Mouse (Mus musculus) forebrain, embryonic 10.5 days (tissue): Measurements from ENCODE around the gene Rfx4. TPM values are rescaled to one million over a fixed set of nuclear protein-coding genes. Genes with fewer than 3 reads are reported as not detected.

ENCODE experiments used
- DNase-seq: peaks from one replicate; pipeline ENCODE4 v3.0.0-alpha.2; 2017; ENCODE audit warnings: low spot score; ENCODE audit errors: extremely low spot score
- H3K27ac ChIP-seq: fragments of 300-500 bp; sonication (generic); 2 replicates; pipeline ENCODE4 v1.5.1; 2016; ENCODE audit warnings: mild to moderate bottlenecking
- H3K27me3 ChIP-seq: fragments of 300-500 bp; sonication (generic); 2 replicates; pipeline ENCODE4 v1.6.1; 2016; ENCODE audit warnings: mild to moderate bottlenecking; ENCODE audit not compliant: poor library complexity, severe bottlenecking
- H3K36me3 ChIP-seq: fragments of 300-500 bp; sonication (generic); replicated peaks from 2 replicates; pipeline ENCODE4 v1.6.1; 2016; ENCODE audit warnings: mild to moderate bottlenecking, moderate library complexity
- H3K4me1 ChIP-seq: fragments of 300-500 bp; sonication (generic); 2 replicates; pipeline ENCODE4 v1.6.1; 2016
- H3K4me3 ChIP-seq: fragments of 300-500 bp; sonication (generic); 2 replicates; pipeline ENCODE4 v1.5.1; 2016; ENCODE audit warnings: mild to moderate bottlenecking, moderate library complexity
- H3K9me3 ChIP-seq: fragments of 300-500 bp; sonication (generic); 2 replicates; pipeline ENCODE4 v1.6.1; 2016; ENCODE audit warnings: mild to moderate bottlenecking, moderate library complexity
- WGBS: fragments of 180-500 bp; shearing (Covaris S2); methylation state at CpG from one replicate; pipeline ENCODE4 v1.1.7; 2016; 5-methylcytosine and 5-hydroxymethylcytosine counted together
- polyA plus RNA-seq: library from polyadenylated mRNA; unstranded; fragments of >200 nt; fragmentation: Nextera tagmentation; extraction: Ambion mirVana; gene quantifications from 2 replicates; pipeline ENCODE4 v1.2.1, GENCODE M21; 2016

Rfx4 gene
- polyA plus RNA-seq, 1 experiment from 2014 or later = 26.1 TPM

DNA sequence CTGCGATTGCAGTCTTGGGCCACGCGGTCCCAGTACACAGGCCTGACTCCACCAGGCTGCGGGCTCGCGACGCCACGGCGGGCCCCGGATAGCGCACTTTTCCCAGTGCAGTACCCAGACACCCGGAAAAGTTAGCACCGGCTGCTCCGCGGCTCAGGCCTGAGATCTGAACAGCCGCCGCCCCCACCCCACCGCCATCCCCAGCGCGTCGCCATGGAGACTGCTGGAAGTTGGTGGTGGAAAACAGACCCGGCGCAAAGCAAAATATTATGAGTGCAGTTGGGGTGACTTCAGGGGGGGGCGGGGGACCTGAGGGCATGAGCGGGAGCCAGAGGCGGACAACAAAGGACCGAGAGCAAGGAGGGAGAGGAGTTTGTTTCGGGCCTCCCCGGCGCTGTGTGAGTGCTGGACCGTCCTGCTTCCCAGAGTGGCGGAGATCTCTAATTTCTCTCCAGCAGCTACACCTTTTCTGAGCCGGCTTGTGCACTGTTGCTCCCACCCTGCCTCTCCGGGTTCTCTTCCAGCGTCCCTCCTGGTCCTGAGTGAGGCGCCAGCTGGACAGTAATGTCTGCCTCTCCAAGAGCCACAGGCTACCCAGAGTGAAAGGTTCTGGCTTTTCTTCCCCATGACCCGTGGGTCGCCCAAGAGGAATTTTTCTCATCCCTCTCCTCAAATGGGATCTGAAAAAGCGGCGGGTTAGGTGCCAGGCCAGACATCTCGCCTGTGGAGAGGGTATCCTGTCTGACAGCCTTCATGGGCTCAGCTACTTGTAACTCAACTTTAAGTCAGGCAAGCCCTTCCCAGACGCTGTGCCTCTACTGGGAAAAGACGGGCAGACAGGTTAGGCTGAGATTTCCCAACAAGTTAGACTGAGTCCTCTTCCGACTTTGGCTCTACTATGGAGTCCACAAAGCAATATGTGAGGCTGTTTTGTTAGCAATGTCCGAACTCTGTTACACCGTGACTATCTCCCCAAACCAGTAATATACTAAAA is 4.6 kb downstream of the Rfx4 start:
- H3K27me3 ChIP-seq = peaks cover 90% of the 10 kb centered on the region
- H3K27ac ChIP-seq = peak overlapping the region; percentile 94
- peak; percentile 74 for DNase-seq
- H3K36me3 ChIP-seq = peaks cover 9% of the 10 kb centered on the region
- peak overlapping the region; percentile 71 for H3K4me3 ChIP-seq
- no peaks in the 10 kb centered on the region for H3K9me3 ChIP-seq
- peaks cover 70% of the 10 kb centered on the region for H3K4me1 ChIP-seq
- 4% methylated on average over 45 of the region's 46 CpGs for WGBS

DNA sequence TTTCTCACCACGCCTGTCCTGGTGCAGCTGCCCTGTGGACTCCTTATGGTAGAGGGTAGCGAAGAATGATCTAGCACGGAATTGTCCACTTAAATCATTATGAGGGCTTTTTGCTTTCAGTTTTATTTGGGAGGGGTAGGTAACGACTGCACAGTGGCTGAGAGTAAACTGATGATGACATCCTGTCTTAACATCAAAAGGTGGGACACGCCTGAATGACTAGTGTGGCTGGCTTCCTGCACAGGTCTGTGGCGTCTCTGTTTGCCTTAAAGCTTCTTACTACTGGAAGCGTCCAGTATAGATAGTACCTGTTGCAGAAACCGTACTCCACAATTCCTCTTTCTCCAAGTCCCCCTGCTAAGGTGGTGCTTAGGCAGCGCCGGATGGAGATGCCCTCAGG is 12.9 kb downstream of the Rfx4 start:
- Histone ChIP-seq H3K9me3 (no peaks in the 10 kb centered on the region), H3K27me3 (peaks cover 11% of the 10 kb centered on the region), H3K4me1 (peaks cover 24% of the 10 kb centered on the region), H3K4me3 (no peak overlapping the region), H3K27ac (no peak overlapping the region), H3K36me3 (peaks cover 55% of the 10 kb centered on the region)
- no peak for DNase-seq
- WGBS = 90% methylated on average over 10 of the region's 10 CpGs

DNA sequence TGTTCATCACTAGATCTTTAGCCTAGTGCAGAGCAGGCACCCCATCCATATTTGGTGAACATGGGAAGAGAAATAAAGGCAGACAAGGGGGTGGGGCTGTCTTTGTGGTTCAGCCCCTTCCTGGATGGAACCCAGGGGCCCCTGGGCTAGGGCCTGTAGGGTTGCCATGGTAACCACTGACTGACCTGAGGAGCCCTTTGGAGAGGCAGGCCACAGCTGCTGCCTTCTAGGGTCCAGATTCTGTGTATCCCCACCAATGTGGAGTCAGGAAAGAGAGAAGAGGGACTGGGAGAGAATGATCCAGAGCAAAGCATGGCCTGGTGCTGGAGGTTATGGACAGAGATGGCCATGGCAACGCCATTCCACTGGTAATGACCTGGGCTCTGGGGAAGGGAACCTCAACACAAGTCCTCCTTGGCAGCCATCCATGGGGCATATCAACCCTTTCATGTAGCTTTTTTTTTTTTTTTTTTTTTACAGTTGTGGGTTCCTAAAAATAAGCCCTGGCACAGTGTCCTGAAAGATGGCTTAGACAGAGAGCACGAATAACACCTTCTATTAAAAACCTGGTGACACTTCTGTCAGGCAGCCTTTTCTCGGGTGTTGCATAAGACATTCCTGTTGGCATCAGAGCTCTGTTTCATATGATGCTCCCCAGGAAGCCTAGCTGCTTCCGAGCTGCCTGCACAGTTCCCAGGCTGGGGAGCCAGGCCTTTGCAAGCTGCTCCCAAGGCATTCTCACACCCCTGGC is 16.7 kb downstream of the Rfx4 start:
- peaks cover 19% of the 10 kb centered on the region for H3K4me1 ChIP-seq
- H3K27me3 ChIP-seq = no peaks in the 10 kb centered on the region
- peak overlapping the region; percentile 17; the same call in 1 of the 2 replicates for H3K27ac ChIP-seq
- peaks cover 73% of the 10 kb centered on the region for H3K36me3 ChIP-seq
- H3K9me3 ChIP-seq = no peaks in the 10 kb centered on the region
- H3K4me3 ChIP-seq = no peak overlapping the region
- no peak for DNase-seq
- WGBS = 93% methylated on average over 4 of the region's 4 CpGs

DNA sequence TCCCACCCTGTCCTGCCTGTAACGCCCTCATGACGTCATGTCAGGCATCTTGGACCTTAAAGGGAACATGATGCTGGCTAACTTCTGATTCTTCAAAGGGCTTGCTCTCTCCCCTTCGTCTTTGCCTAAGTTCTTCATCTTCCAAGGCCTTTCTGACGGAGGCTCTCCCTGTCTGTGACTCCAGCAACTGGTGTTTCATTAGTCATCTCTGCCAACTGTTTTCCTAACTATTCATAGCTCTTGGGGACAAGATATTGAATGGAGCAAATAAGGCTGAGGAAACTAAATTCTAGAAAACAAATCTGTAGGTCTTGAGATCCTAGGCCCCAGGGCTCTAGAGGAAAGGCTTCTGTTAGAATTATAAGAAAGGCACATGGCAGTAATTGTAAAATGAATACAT is 18.0 kb downstream of the Rfx4 start:
- DNase-seq = no peak
- Histone ChIP-seq H3K9me3 (no peaks in the 10 kb centered on the region), H3K27me3 (no peaks in the 10 kb centered on the region), H3K27ac (no peak overlapping the region), H3K4me3 (no peak overlapping the region), H3K36me3 (peaks cover 60% of the 10 kb centered on the region), H3K4me1 (peaks cover 19% of the 10 kb centered on the region)
- WGBS = 90% methylated on average over 4 of the region's 4 CpGs

DNA sequence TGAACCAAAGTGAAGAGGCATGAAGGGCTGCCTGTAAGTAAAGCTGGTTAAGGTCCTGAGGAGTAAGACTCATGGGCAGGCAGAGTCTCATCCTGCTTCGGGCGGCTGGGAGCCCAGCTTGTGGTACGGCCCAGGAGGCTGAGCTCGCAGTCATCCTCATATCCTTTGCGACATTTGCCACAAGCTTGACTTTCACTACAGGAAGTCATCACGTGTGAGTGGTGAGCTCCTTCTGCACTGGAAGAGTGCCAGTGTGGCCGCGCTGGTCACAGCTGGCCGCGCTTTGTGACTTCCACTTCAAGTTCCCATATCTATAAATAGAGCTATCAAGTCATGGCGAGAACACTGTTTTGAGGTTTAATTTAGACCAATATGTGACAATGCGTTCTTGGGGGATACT is 18.7 kb downstream of the Rfx4 start:
- DNase-seq = no peak
- H3K27ac ChIP-seq = no peak overlapping the region
- H3K9me3 ChIP-seq = no peaks in the 10 kb centered on the region
- peaks cover 19% of the 10 kb centered on the region for H3K4me1 ChIP-seq
- WGBS = 91% methylated on average over 12 of the region's 12 CpGs
- no peak overlapping the region for H3K4me3 ChIP-seq
- no peaks in the 10 kb centered on the region for H3K27me3 ChIP-seq
- H3K36me3 ChIP-seq = peaks cover 60% of the 10 kb centered on the region

DNA sequence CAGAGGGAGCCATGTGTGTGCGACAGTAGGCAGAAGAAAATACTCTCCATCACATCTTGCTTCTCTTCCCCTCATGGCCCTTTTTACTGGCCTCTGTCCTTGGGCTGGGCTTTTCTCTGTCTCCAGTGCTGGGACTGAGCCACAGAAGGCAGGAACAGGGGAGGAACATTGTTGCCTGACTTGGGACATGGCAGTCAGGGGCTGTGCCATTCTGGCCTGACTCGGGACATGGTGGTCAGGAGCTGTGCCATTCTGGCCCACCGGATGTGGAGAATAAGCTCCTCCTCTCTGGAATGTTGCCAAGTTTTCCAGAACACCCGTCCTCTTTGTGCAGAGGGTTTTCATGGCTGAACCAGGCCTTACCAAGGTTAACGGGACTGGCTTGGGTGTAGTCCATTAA is 21.2 kb downstream of the Rfx4 start:
- Histone ChIP-seq H3K4me1 (peaks cover 12% of the 10 kb centered on the region), H3K36me3 (peaks cover 77% of the 10 kb centered on the region), H3K9me3 (no peaks in the 10 kb centered on the region), H3K4me3 (no peak overlapping the region), H3K27me3 (no peaks in the 10 kb centered on the region), H3K27ac (no peak overlapping the region)
- 97% methylated on average over 5 of the region's 5 CpGs for WGBS
- no peak for DNase-seq

DNA sequence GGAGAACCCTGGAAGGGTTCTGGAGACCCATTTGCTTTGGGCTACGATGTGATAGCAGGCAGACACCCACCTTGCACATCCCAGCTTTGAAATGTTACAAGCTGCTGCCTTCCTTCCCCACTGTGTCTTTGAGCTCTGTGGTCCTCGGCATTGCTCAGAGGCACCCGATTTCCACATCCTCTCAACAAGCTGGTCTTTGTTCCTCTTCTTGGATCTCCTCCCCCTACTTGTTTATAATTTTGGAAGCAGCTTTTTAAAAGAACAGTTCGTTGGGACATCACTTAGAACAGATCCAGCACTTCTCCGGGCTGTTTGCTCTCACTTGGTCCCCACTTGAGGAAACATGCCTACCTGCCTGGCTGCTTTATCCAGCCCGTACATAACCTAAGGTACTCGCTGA is 22.1 kb downstream of the Rfx4 start:
- 0 out of 2 replicates have a peak, but pooled peaks cover 6% of the 10 kb centered on the region for H3K4me1 ChIP-seq
- H3K4me3 ChIP-seq = no peak overlapping the region
- DNase-seq = no peak
- no peaks in the 10 kb centered on the region for H3K27me3 ChIP-seq
- no peak overlapping the region for H3K27ac ChIP-seq
- no peaks in the 10 kb centered on the region for H3K9me3 ChIP-seq
- 73% methylated on average over 7 of the region's 7 CpGs for WGBS
- H3K36me3 ChIP-seq = peaks cover 75% of the 10 kb centered on the region

DNA sequence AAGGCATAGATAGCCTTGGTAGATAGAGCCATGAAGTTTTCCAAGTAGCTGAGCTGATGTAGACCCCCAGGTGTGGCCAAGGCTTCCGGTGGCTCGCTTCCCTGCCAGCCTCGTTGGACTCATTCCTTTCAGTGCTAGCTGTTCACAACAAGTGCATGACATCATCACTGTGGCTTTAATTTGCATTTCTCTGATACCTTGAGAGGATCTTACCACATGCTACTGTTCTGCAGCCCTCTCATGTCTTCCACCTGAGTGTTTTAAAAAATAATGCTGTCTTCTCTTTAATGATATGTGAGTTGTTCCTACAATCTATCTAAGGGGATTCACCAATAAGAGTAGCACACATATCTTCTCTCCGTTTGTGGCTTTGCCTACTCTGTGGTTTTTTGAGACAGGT is 25.0 kb downstream of the Rfx4 start:
- DNase-seq = no peak
- Histone ChIP-seq H3K27me3 (no peaks in the 10 kb centered on the region), H3K27ac (no peak overlapping the region), H3K4me3 (no peak overlapping the region), H3K4me1 (peaks cover 6% of the 10 kb centered on the region), H3K36me3 (peaks cover 47% of the 10 kb centered on the region), H3K9me3 (no peaks in the 10 kb centered on the region)
- 90% methylated on average over 4 of the region's 4 CpGs for WGBS

DNA sequence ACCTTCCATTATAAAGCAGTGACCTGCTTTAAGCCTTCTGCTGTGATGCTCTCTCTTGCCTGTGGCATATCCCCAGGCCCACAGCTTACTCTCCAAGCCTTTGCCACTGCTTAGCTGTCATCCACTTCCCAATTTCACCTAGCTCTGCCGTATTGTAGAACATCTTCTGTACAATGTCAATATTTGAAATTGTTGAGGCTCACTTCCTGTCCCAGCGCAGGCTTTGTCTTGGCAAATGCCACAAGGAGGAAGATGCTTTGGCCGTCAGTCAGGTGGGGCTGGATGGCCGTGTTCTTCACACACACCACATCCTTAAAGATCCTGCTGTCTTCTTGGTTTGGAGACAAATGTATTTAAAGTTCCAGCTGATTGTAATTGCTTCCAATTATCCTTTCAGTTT is 29.5 kb downstream of the Rfx4 start:
- WGBS = 87% methylated on average over 4 of the region's 4 CpGs
- Histone ChIP-seq H3K36me3 (peaks cover 47% of the 10 kb centered on the region), H3K27ac (no peak overlapping the region), H3K4me3 (no peak overlapping the region), H3K4me1 (peaks cover 14% of the 10 kb centered on the region), H3K27me3 (no peaks in the 10 kb centered on the region), H3K9me3 (no peaks in the 10 kb centered on the region)
- DNase-seq = no peak

DNA sequence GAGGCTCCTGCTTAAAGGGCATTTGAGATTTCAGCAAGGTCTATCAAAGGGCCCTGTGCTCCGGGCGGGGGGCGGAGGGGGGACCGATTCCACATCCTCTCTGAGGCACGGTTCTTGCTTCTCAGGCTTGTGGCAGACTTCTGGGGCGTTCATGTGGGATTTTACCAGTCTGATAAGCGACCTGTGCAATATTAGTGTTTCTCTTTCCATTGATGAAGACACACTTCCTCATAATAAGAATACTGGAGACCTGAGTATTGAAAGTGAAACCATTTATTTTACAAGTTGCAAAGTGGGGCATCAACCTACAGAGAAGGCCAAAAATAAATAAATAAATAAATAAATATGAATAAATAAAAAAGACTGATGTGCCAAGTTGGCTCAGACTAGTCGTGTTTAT is 34.5 kb downstream of the Rfx4 start:
- peaks cover 30% of the 10 kb centered on the region for H3K4me1 ChIP-seq
- H3K36me3 ChIP-seq = peaks cover 36% of the 10 kb centered on the region
- H3K27ac ChIP-seq = no peak overlapping the region
- H3K9me3 ChIP-seq = no peaks in the 10 kb centered on the region
- DNase-seq = no peak
- no peak overlapping the region for H3K4me3 ChIP-seq
- 90% methylated on average over 8 of the region's 8 CpGs for WGBS
- no peaks in the 10 kb centered on the region for H3K27me3 ChIP-seq

DNA sequence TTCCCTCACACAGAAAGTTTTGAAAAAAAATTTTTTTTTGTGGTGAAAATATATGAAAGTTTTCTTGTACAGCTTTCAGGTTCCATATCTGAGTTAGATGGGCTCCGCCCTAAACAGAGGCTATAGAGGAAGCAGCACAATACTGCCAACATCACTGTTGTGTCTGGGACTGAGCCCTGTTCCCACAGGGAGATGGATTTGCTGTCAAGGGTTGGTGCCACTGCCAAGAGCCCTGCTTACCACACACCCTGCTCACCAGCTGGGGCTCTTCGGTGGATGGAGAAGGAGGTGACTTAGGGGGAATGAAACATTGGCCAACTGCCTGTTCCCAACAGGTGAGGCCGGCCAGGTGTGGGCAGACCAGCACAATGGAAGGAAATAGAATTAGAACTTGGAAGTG is 35.3 kb downstream of the Rfx4 start:
- DNase-seq = no peak
- Histone ChIP-seq H3K4me3 (no peak overlapping the region), H3K27me3 (no peaks in the 10 kb centered on the region), H3K4me1 (peaks cover 26% of the 10 kb centered on the region), H3K27ac (no peak overlapping the region), H3K36me3 (peaks cover 36% of the 10 kb centered on the region), H3K9me3 (no peaks in the 10 kb centered on the region)
- 94% methylated on average over 3 of the region's 3 CpGs for WGBS

DNA sequence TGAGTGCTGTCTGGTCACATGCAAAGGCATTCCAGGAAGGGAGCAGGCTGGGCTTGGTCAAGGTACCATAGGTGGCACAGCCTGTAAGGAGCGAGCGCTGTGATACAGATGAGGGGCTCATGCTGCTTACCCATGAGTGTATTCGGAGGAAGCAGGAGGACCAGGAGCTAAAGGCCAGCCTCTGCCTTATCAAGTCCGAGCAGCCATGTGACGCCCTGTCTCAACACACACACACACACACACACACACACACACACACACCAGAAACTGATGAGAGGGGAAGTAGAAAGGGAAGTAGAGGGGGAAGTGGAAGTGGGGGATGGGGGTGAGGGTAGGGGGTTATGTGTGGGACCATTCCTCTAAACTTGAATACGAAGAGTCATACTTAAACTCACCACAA is 45.7 kb downstream of the Rfx4 start:
- peaks cover 58% of the 10 kb centered on the region for H3K36me3 ChIP-seq
- no peaks in the 10 kb centered on the region for H3K9me3 ChIP-seq
- no peak for DNase-seq
- 80% methylated on average over 6 of the region's 6 CpGs for WGBS
- no peak overlapping the region for H3K27ac ChIP-seq
- peaks cover 16% of the 10 kb centered on the region for H3K4me1 ChIP-seq
- H3K4me3 ChIP-seq = no peak overlapping the region
- H3K27me3 ChIP-seq = no peaks in the 10 kb centered on the region
